ENCODE assay signal across 16 mouse cellular contexts in genomic region chr14:78282490-78282889, GRCm38 (mm10). TPM values are rescaled to one million over a fixed set of nuclear protein-coding genes. Genes with fewer than 3 reads are reported as not detected.
DNase-seq lines count a peak whose midpoint lies in the region; ATAC-seq and TF ChIP-seq lines count a peak whose summit lies in the region.
"Had no signal": no experiment of that assay in that cellular context is flagged by ENCODE, and none has a peak within 500 bp of the region (broad histone marks: within the 10 kb centered on the region; RNA-seq: fewer than 3 reads in every experiment).

No protein-coding gene starts in this region.

- no peak overlapping the region for H3K27ac ChIP-seq in liver, postnatal 0 days (ENCODE audit: low read depth)
- H3K27ac ChIP-seq: limb, embryonic 10.5 days; liver, embryonic 14.5 days had no signal

- no peak for DNase-seq in frontal cortex, postnatal 25 days (ENCODE audit: low spot score in 2 of 2)
- DNase-seq in lung, postnatal 36 days = peak; percentile 7
- DNase-seq in lung, postnatal 4 days = no peak
- peak; percentile 46 to 53 for DNase-seq in left cerebral cortex, postnatal 36 days (ENCODE audit: low spot score in 2 of 2)
- DNase-seq in liver, postnatal 0 days = no peak
- no peak for DNase-seq in urinary bladder, adult 18-20 months (ENCODE audit: low spot score in 2 of 2)
- DNase-seq: cerebellum, adult 8-10 months; heart, postnatal 14 days; thymus, adult 2 months had no signal

- H3K36me3 ChIP-seq in liver, postnatal 0 days (replicated peaks; ENCODE audit: insufficient read depth, low read length) = no peaks in the 10 kb centered on the region
- H3K36me3 ChIP-seq: limb, embryonic 10.5 days had no signal

- H3K4me2 ChIP-seq in liver, postnatal 0 days (ENCODE audit: low read depth, low read length) = no peak overlapping the region

- WGBS in liver, postnatal 0 days (ENCODE audit: insufficient replicate concordance) = 79% methylated on average over 11 of the region's 11 CpGs

- no peak for TF ChIP-seq CTCF in liver, postnatal 0 days (IDR thresholded peaks at IDR 0.05; ENCODE audit: low read depth)

- peak; percentile 97 for ATAC-seq in frontal cortex, adult (ENCODE audit: low TSS enrichment)
- no peak for ATAC-seq in liver, postnatal 0 days

- H3K9me3 ChIP-seq in liver, postnatal 0 days (ENCODE audit: low read length) = no peaks in the 10 kb centered on the region
- H3K9me3 ChIP-seq: limb, embryonic 10.5 days had no signal

- no peaks in the 10 kb centered on the region for H3K27me3 ChIP-seq in liver, postnatal 0 days (ENCODE audit: insufficient read depth, low read length)

- no peak overlapping the region for H3K4me3 ChIP-seq in liver, postnatal 0 days (ENCODE audit: low read depth, low read length)
- H3K4me3 ChIP-seq: limb, embryonic 10.5 days; myocyte had no signal

- no peak overlapping the region for H3K9ac ChIP-seq in liver, postnatal 0 days (replicated peaks)
- H3K9ac ChIP-seq: liver, embryonic 14.5 days had no signal

- no peaks in the 10 kb centered on the region for H3K4me1 ChIP-seq in liver, postnatal 0 days (ENCODE audit: insufficient read depth)

- no peak for TF ChIP-seq EP300 in liver, postnatal 0 days (IDR thresholded peaks at IDR 0.05; ENCODE audit: low read depth)

- intact Hi-C loops in left cerebral cortex, postnatal 36 days (cut with DNase I) = no loop called here

RNA-seq across cellular contexts. Expression of gene Tnfsf11, which starts 25.4 kb away (rescaled TPM):
- total RNA-seq in left cerebral cortex, postnatal 36 days (2021) = not detected
- not detected in 2 replicates for polyA plus RNA-seq in liver, postnatal 0 days (2015; fragmentation: Nextera tagmentation; extraction: Ambion mirVana)
- total RNA-seq: gastrocnemius, postnatal 4 days; megakaryocyte-erythroid progenitor cell, adult 5-6 weeks; MEL had no signal

Comparison
In these comparisons a context has a peak if more than half of its experiments do, and no peak if none do; other contexts are left out.
1. DNase-seq: peak in lung, postnatal 36 days (single experiment) and left cerebral cortex, postnatal 36 days (2 of 2); none in frontal cortex, postnatal 25 days (0 of 2), lung, postnatal 4 days (0 of 2), liver, postnatal 0 days (single experiment) and urinary bladder, adult 18-20 months (0 of 2).